Mouse (Mus musculus) heart, embryonic 14.5 days (tissue): Measurements from ENCODE around the gene Elp4. TPM values are rescaled to one million over a fixed set of nuclear protein-coding genes. Genes with fewer than 3 reads are reported as not detected.
A peak's percentile ranks its signal among the peaks of the same experiment; 100 is the strongest.

Source experiments
- ATAC-seq: fragments of 200-750 bp; cut with Nextera tagmentation; 2 replicates; pipeline ENCODE4 v1.8.0; 2017; ENCODE audit warnings: low read depth, moderate TSS enrichment; ENCODE audit not compliant: insufficient number of reproducible peaks, insufficient read depth, low FRiP score
- H3K27ac ChIP-seq, 2 experiments: fragments of 200-500 bp in 1 of 2; fragments of 300-500 bp in 1 of 2; sonication (generic) in 1 of 2; replicated peaks in 1 of 2; 2 replicates each; pipeline ENCODE4 v1.5.1; 2012 to 2014; ENCODE audit warnings: low read depth in 2 of 2, low read length in 2 of 2, control low read depth in 1 of 2, mild to moderate bottlenecking in 1 of 2, mixed read lengths in 1 of 2; ENCODE audit not compliant: control insufficient read depth in 1 of 2, insufficient read depth in 1 of 2
- H3K27me3 ChIP-seq: fragments of 300-500 bp; sonication (generic); 2 replicates; pipeline ENCODE4 v1.6.1; 2014; ENCODE audit warnings: mild to moderate bottlenecking, low read length, control low read depth; ENCODE audit not compliant: control insufficient read depth, insufficient read depth
- H3K36me3 ChIP-seq: fragments of 300-500 bp; sonication (generic); 2 replicates; pipeline ENCODE4 v1.6.1; 2014; ENCODE audit warnings: mild to moderate bottlenecking, control low read depth, low read length, mixed read lengths; ENCODE audit not compliant: control insufficient read depth, insufficient read depth
- H3K4me1 ChIP-seq, 2 experiments: fragments of 200-500 bp in 1 of 2; fragments of 300-500 bp in 1 of 2; sonication (generic) in 1 of 2; 2 replicates each; pipeline ENCODE4 v1.6.1; 2012 to 2014; ENCODE audit warnings: low read length in 2 of 2, control low read depth in 1 of 2, mixed read lengths in 1 of 2; ENCODE audit not compliant: control insufficient read depth in 2 of 2, insufficient read depth in 2 of 2
- H3K4me2 ChIP-seq: fragments of 300-500 bp; sonication (generic); 2 replicates; pipeline ENCODE4 v1.6.1; 2014; ENCODE audit warnings: mild to moderate bottlenecking, low read length
- H3K4me3 ChIP-seq, 2 experiments: fragments of 200-500 bp in 1 of 2; fragments of 300-500 bp in 1 of 2; sonication (generic) in 1 of 2; 2 replicates each; pipeline ENCODE4 v1.5.1; 2012 to 2014; ENCODE audit warnings: low read length in 2 of 2, mild to moderate bottlenecking in 2 of 2, control low read depth in 1 of 2, low read depth in 1 of 2, moderate library complexity in 1 of 2; ENCODE audit not compliant: control insufficient read depth in 1 of 2, insufficient read depth in 1 of 2
- H3K9ac ChIP-seq: fragments of 300-500 bp; sonication (generic); 2 replicates; pipeline ENCODE4 v1.6.1; 2014; ENCODE audit warnings: mild to moderate bottlenecking, low read length
- H3K9me3 ChIP-seq: fragments of 300-500 bp; sonication (generic); 2 replicates; pipeline ENCODE4 v1.6.1; 2016; ENCODE audit warnings: low read length, control low read depth; ENCODE audit not compliant: control insufficient read depth
- WGBS: fragments of 180-500 bp; shearing (Covaris S2); extraction: QIAGEN DNeasy Blood & Tissue Kit; methylation state at CpG from one replicate; pipeline ENCODE4 v1.1.7; 2014; 5-methylcytosine and 5-hydroxymethylcytosine counted together
- polyA plus RNA-seq: library from polyadenylated mRNA; unstranded; fragments of >200 nt; fragmentation: Nextera tagmentation; extraction: Ambion mirVana; gene quantifications from 2 replicates; pipeline ENCODE4 v1.2.1, GENCODE M21; 2014

The Elp4 gene
- polyA plus RNA-seq, 1 experiment from 2014 or later, result 19.6 TPM

- Histone ChIP-seq H3K27ac (no peak overlapping the region), H3K9me3 (no peaks in the 10 kb centered on the region), H3K27me3 (peaks cover 89% of the 10 kb centered on the region), H3K4me1 (peaks cover 5 to 19% of the 10 kb centered on the region in 2 experiments; a peak in 3 of 4 replicates), H3K36me3 (no peaks in the 10 kb centered on the region), H3K4me2 (peak overlapping the region; percentile 67), H3K4me3 (no peak overlapping the region), H3K9ac (no peak overlapping the region)
- WGBS, result 6% methylated on average over 28 of the region's 28 CpGs
- ATAC-seq, result no peak
Observed at GRCm38 (mm10) chr2:105689771-105690639, 214.4 kb downstream of the Elp4 start.

- Histone ChIP-seq H3K36me3 (no peaks in the 10 kb centered on the region), H3K9me3 (no peaks in the 10 kb centered on the region), H3K4me3 (peak overlapping the region in 1 of 2 experiments; percentile 31; a peak in 2 of 4 replicates), H3K4me1 (peaks cover 5 to 19% of the 10 kb centered on the region in 2 experiments; a peak in 3 of 4 replicates), H3K9ac (no peak overlapping the region), H3K27me3 (peaks cover 94% of the 10 kb centered on the region), H3K27ac (no peak overlapping the region), H3K4me2 (peak overlapping the region; percentile 67)
- no peak for ATAC-seq
- WGBS, result 0% methylated on average over 15 of the region's 15 CpGs
Observed at GRCm38 (mm10) chr2:105689304-105689770, 215.0 kb downstream of the Elp4 start.

- peak overlapping the region; percentile 20 to 31 for H3K4me3 ChIP-seq
- H3K9me3 ChIP-seq, result no peaks in the 10 kb centered on the region
- peaks cover 98% of the 10 kb centered on the region for H3K27me3 ChIP-seq
- 1% methylated on average over 25 of the region's 25 CpGs for WGBS
- H3K9ac ChIP-seq, result no peak overlapping the region
- peaks cover 5 to 19% of the 10 kb centered on the region in 2 experiments; a peak in 3 of 4 replicates for H3K4me1 ChIP-seq
- no peak for ATAC-seq
- peak overlapping the region; percentile 67 for H3K4me2 ChIP-seq
- H3K36me3 ChIP-seq, result no peaks in the 10 kb centered on the region
- H3K27ac ChIP-seq, result no peak overlapping the region
Observed at GRCm38 (mm10) chr2:105688436-105689303, 215.7 kb downstream of the Elp4 start.

- ATAC-seq, result no peak
- peaks cover 96% of the 10 kb centered on the region for H3K27me3 ChIP-seq
- no peak overlapping the region for H3K27ac ChIP-seq
- H3K9me3 ChIP-seq, result no peaks in the 10 kb centered on the region
- H3K4me3 ChIP-seq, result peak overlapping the region; percentile 20 to 31
- H3K4me2 ChIP-seq, result peak overlapping the region; percentile 67
- H3K36me3 ChIP-seq, result no peaks in the 10 kb centered on the region
- WGBS, result under 1% methylated on average over 17 of the region's 17 CpGs
- no peak overlapping the region for H3K9ac ChIP-seq
- peaks cover 5 to 19% of the 10 kb centered on the region in 2 experiments; a peak in 3 of 4 replicates for H3K4me1 ChIP-seq
Observed at GRCm38 (mm10) chr2:105688011-105688410, 216.4 kb downstream of the Elp4 start.

GRCm38 (mm10) chr2:105687317-105687991 is 216.9 kb downstream of the Elp4 start:
- Histone ChIP-seq H3K4me1 (peaks cover 5 to 19% of the 10 kb centered on the region in 2 experiments; a peak in 3 of 4 replicates), H3K9ac (no peak overlapping the region), H3K4me3 (peak overlapping the region in 1 of 2 experiments; percentile 31; a peak in 2 of 4 replicates), H3K27ac (no peak overlapping the region), H3K36me3 (no peaks in the 10 kb centered on the region), H3K9me3 (no peaks in the 10 kb centered on the region), H3K27me3 (peaks cover 96% of the 10 kb centered on the region), H3K4me2 (peak overlapping the region; percentile 67)
- no peak for ATAC-seq
- 4% methylated on average over 13 of the region's 13 CpGs for WGBS

- no peak overlapping the region for H3K4me2 ChIP-seq
- WGBS, result 3% methylated on average over 36 of the region's 36 CpGs
Observed at GRCm38 (mm10) chr2:105686363-105687316, 217.7 kb downstream of the Elp4 start.

More at GRCm38 (mm10) chr2:105686363-105687316, 217.7 kb downstream of the Elp4 start:
- Histone ChIP-seq H3K27ac (no peak overlapping the region), H3K4me1 (peaks cover 7 to 26% of the 10 kb centered on the region in 2 experiments; a peak in 3 of 4 replicates), H3K27me3 (peaks cover 96% of the 10 kb centered on the region), H3K36me3 (no peaks in the 10 kb centered on the region), H3K9me3 (no peaks in the 10 kb centered on the region), H3K4me3 (no peak overlapping the region), H3K9ac (no peak overlapping the region)
- ATAC-seq, result no peak
